Mouse (Mus musculus) hindbrain, embryonic 12.5 days (tissue): ENCODE results near the gene Rapgef2. TPM values are rescaled to one million over a fixed set of nuclear protein-coding genes. Genes with fewer than 3 reads are reported as not detected.

Experiments
- ATAC-seq: fragments of 200-750 bp; cut with Nextera tagmentation; 2 replicates; pipeline ENCODE4 v1.8.0; 2017; ENCODE audit warnings: moderate TSS enrichment; ENCODE audit not compliant: low FRiP score
- H3K27ac ChIP-seq: fragments of 300-500 bp; sonication (generic); 2 replicates; pipeline ENCODE4 v1.5.1; 2016; ENCODE audit warnings: mild to moderate bottlenecking
- H3K27me3 ChIP-seq: fragments of 300-500 bp; sonication (generic); 2 replicates; pipeline ENCODE4 v1.6.1; 2016; ENCODE audit warnings: mild to moderate bottlenecking
- H3K36me3 ChIP-seq: fragments of 300-500 bp; sonication (generic); 2 replicates; pipeline ENCODE4 v1.6.1; 2016; ENCODE audit warnings: mild to moderate bottlenecking
- H3K4me1 ChIP-seq: fragments of 300-500 bp; sonication (generic); 2 replicates; pipeline ENCODE4 v1.6.1; 2016
- H3K4me2 ChIP-seq: fragments of 300-500 bp; sonication (generic); replicated peaks from 2 replicates; pipeline ENCODE4 v1.6.1; 2016; ENCODE audit warnings: mild to moderate bottlenecking
- H3K4me3 ChIP-seq: fragments of 300-500 bp; sonication (generic); 2 replicates; pipeline ENCODE4 v1.5.1; 2016; ENCODE audit warnings: mild to moderate bottlenecking
- H3K9ac ChIP-seq: fragments of 300-500 bp; sonication (generic); 2 replicates; pipeline ENCODE4 v1.6.1; 2016; ENCODE audit warnings: mild to moderate bottlenecking, moderate library complexity
- H3K9me3 ChIP-seq: fragments of 300-500 bp; sonication (generic); replicated peaks from 2 replicates; pipeline ENCODE4 v1.6.1; 2016; ENCODE audit warnings: mild to moderate bottlenecking
- WGBS: fragments of 180-500 bp; shearing (Covaris S2); methylation state at CpG from one replicate; pipeline ENCODE4 v1.1.7; 2016; 5-methylcytosine and 5-hydroxymethylcytosine counted together
- polyA plus RNA-seq: library from polyadenylated mRNA; unstranded; fragments of >200 nt; fragmentation: Nextera tagmentation; extraction: Ambion mirVana; gene quantifications from 2 replicates; pipeline ENCODE4 v1.2.1, GENCODE M21; 2016

The Rapgef2 gene
- polyA plus RNA-seq, 1 experiment from 2014 or later = 12.1 TPM

- no peak overlapping the region for H3K27ac ChIP-seq
- H3K4me2 ChIP-seq = no peak overlapping the region
- H3K4me3 ChIP-seq = no peak overlapping the region
- ATAC-seq = no peak
- H3K9ac ChIP-seq = no peak overlapping the region
- no peaks in the 10 kb centered on the region for H3K27me3 ChIP-seq
- H3K9me3 ChIP-seq = no peaks in the 10 kb centered on the region
- H3K4me1 ChIP-seq = peaks cover 6% of the 10 kb centered on the region
- no peaks in the 10 kb centered on the region for H3K36me3 ChIP-seq
Observed at GRCm38 (mm10) chr3:79138601-79139000, 147.7 kb downstream of the Rapgef2 start.

GRCm38 (mm10) chr3:79130991-79131390 lies 155.3 kb downstream of the Rapgef2 start:
- Histone ChIP-seq H3K27ac (no peak overlapping the region), H3K27me3 (no peaks in the 10 kb centered on the region), H3K9ac (no peak overlapping the region), H3K9me3 (no peaks in the 10 kb centered on the region), H3K4me3 (no peak overlapping the region), H3K36me3 (0 out of 2 replicates have a peak, but pooled peaks cover 3% of the 10 kb centered on the region), H3K4me2 (no peak overlapping the region), H3K4me1 (0 out of 2 replicates have a peak, but pooled peaks cover 7% of the 10 kb centered on the region)
- ATAC-seq = no peak
- WGBS = 86% methylated on average over 3 of the region's 3 CpGs

GRCm38 (mm10) chr3:79129044-79129600 lies 157.2 kb downstream of the Rapgef2 start:
- ATAC-seq = no peak
- no peak overlapping the region for H3K27ac ChIP-seq
- no peaks in the 10 kb centered on the region for H3K27me3 ChIP-seq
- no peak overlapping the region for H3K9ac ChIP-seq
- 0 out of 2 replicates have a peak, but pooled peaks cover 3% of the 10 kb centered on the region for H3K36me3 ChIP-seq
- 0 out of 2 replicates have a peak, but pooled peaks cover 7% of the 10 kb centered on the region for H3K4me1 ChIP-seq
- H3K9me3 ChIP-seq = no peaks in the 10 kb centered on the region
- 74% methylated on average over 6 of the region's 6 CpGs for WGBS
- no peak overlapping the region for H3K4me2 ChIP-seq
- H3K4me3 ChIP-seq = no peak overlapping the region

GRCm38 (mm10) chr3:79127797-79128196 lies 158.5 kb downstream of the Rapgef2 start:
- H3K36me3 ChIP-seq = 0 out of 2 replicates have a peak, but pooled peaks cover 3% of the 10 kb centered on the region
- 91% methylated on average over 2 of the region's 2 CpGs for WGBS
- no peak overlapping the region for H3K9ac ChIP-seq
- no peak overlapping the region for H3K4me3 ChIP-seq
- H3K4me2 ChIP-seq = no peak overlapping the region
- ATAC-seq = no peak
- H3K27ac ChIP-seq = no peak overlapping the region
- 0 out of 2 replicates have a peak, but pooled peaks cover 7% of the 10 kb centered on the region for H3K4me1 ChIP-seq
- no peaks in the 10 kb centered on the region for H3K9me3 ChIP-seq
- no peaks in the 10 kb centered on the region for H3K27me3 ChIP-seq

- Histone ChIP-seq H3K36me3 (no peaks in the 10 kb centered on the region), H3K4me1 (0 out of 2 replicates have a peak, but pooled peaks cover 7% of the 10 kb centered on the region), H3K27me3 (no peaks in the 10 kb centered on the region), H3K27ac (no peak overlapping the region), H3K4me2 (no peak overlapping the region), H3K4me3 (no peak overlapping the region), H3K9ac (no peak overlapping the region), H3K9me3 (no peaks in the 10 kb centered on the region)
- 89% methylated on average over 6 of the region's 6 CpGs for WGBS
- no peak for ATAC-seq
Observed at GRCm38 (mm10) chr3:79126857-79127256, 159.5 kb downstream of the Rapgef2 start.

GRCm38 (mm10) chr3:79121391-79121790 lies 164.9 kb downstream of the Rapgef2 start:
- Histone ChIP-seq H3K27ac (no peak overlapping the region), H3K4me3 (no peak overlapping the region), H3K9me3 (no peaks in the 10 kb centered on the region), H3K27me3 (no peaks in the 10 kb centered on the region), H3K9ac (no peak overlapping the region), H3K4me2 (no peak overlapping the region), H3K36me3 (no peaks in the 10 kb centered on the region), H3K4me1 (no peaks in the 10 kb centered on the region)
- no peak for ATAC-seq
- WGBS = 78% methylated on average over 7 of the region's 7 CpGs

- H3K27me3 ChIP-seq = no peaks in the 10 kb centered on the region
- H3K4me2 ChIP-seq = no peak overlapping the region
- H3K36me3 ChIP-seq = no peaks in the 10 kb centered on the region
- no peaks in the 10 kb centered on the region for H3K4me1 ChIP-seq
- no peak overlapping the region for H3K27ac ChIP-seq
- ATAC-seq = no peak
- 95% methylated on average over 12 of the region's 12 CpGs for WGBS
- no peaks in the 10 kb centered on the region for H3K9me3 ChIP-seq
- H3K9ac ChIP-seq = no peak overlapping the region
- no peak overlapping the region for H3K4me3 ChIP-seq
Observed at GRCm38 (mm10) chr3:79119983-79120382, 166.3 kb downstream of the Rapgef2 start.

- Histone ChIP-seq H3K9ac (no peak overlapping the region), H3K4me2 (no peak overlapping the region), H3K27me3 (no peaks in the 10 kb centered on the region), H3K4me1 (no peaks in the 10 kb centered on the region), H3K27ac (no peak overlapping the region), H3K4me3 (no peak overlapping the region), H3K9me3 (no peaks in the 10 kb centered on the region), H3K36me3 (0 out of 2 replicates have a peak, but pooled peaks cover 5% of the 10 kb centered on the region)
- ATAC-seq = no peak
- WGBS = 94% methylated on average over 6 of the region's 6 CpGs
Observed at GRCm38 (mm10) chr3:79110153-79110552, 176.2 kb downstream of the Rapgef2 start.

GRCm38 (mm10) chr3:79108246-79108645 lies 178.1 kb downstream of the Rapgef2 start:
- Histone ChIP-seq H3K9me3 (no peaks in the 10 kb centered on the region), H3K4me3 (no peak overlapping the region), H3K4me1 (no peaks in the 10 kb centered on the region), H3K27ac (no peak overlapping the region), H3K4me2 (no peak overlapping the region), H3K36me3 (peaks cover 9% of the 10 kb centered on the region; the same call in 1 of the 2 replicates), H3K27me3 (no peaks in the 10 kb centered on the region), H3K9ac (no peak overlapping the region)
- ATAC-seq = no peak
- WGBS = 91% methylated on average over 6 of the region's 6 CpGs

GRCm38 (mm10) chr3:79106360-79106759 lies 180.0 kb downstream of the Rapgef2 start:
- peaks cover 4% of the 10 kb centered on the region; the same call in 1 of the 2 replicates for H3K36me3 ChIP-seq
- WGBS = 83% methylated on average over 2 of the region's 2 CpGs
- no peak overlapping the region for H3K4me2 ChIP-seq
- H3K27me3 ChIP-seq = no peaks in the 10 kb centered on the region
- H3K9me3 ChIP-seq = no peaks in the 10 kb centered on the region
- H3K9ac ChIP-seq = no peak overlapping the region
- H3K27ac ChIP-seq = no peak overlapping the region
- no peak overlapping the region for H3K4me3 ChIP-seq
- ATAC-seq = no peak
- H3K4me1 ChIP-seq = no peaks in the 10 kb centered on the region

- Histone ChIP-seq H3K9me3 (no peaks in the 10 kb centered on the region), H3K9ac (no peak overlapping the region), H3K4me2 (no peak overlapping the region), H3K36me3 (peaks cover 7% of the 10 kb centered on the region), H3K27ac (no peak overlapping the region), H3K4me1 (no peaks in the 10 kb centered on the region), H3K27me3 (no peaks in the 10 kb centered on the region), H3K4me3 (no peak overlapping the region)
- WGBS = 92% methylated on average over 9 of the region's 9 CpGs
- ATAC-seq = no peak
Observed at GRCm38 (mm10) chr3:79103604-79104003, 182.7 kb downstream of the Rapgef2 start.

- Histone ChIP-seq H3K36me3 (peaks cover 15% of the 10 kb centered on the region), H3K27me3 (no peaks in the 10 kb centered on the region), H3K4me1 (no peaks in the 10 kb centered on the region), H3K9ac (no peak overlapping the region), H3K4me2 (no peak overlapping the region), H3K27ac (no peak overlapping the region), H3K9me3 (no peaks in the 10 kb centered on the region), H3K4me3 (no peak overlapping the region)
- no peak for ATAC-seq
- WGBS = 91% methylated on average over 6 of the region's 6 CpGs
Observed at GRCm38 (mm10) chr3:79101737-79102136, 184.6 kb downstream of the Rapgef2 start.

GRCm38 (mm10) chr3:79100831-79101230 lies 185.5 kb downstream of the Rapgef2 start:
- 93% methylated on average over 7 of the region's 7 CpGs for WGBS
- Histone ChIP-seq H3K4me2 (no peak overlapping the region), H3K27ac (no peak overlapping the region), H3K27me3 (no peaks in the 10 kb centered on the region), H3K4me1 (no peaks in the 10 kb centered on the region), H3K36me3 (peaks cover 15% of the 10 kb centered on the region), H3K9me3 (no peaks in the 10 kb centered on the region), H3K4me3 (no peak overlapping the region), H3K9ac (no peak overlapping the region)
- ATAC-seq = no peak
